Mouse (Mus musculus): ENCODE measurements around the gene Neurl1a.

Gene Neurl1a

GRCm38 (mm10) chr19:47291307-47292080, 112.9 kb downstream of the Neurl1a start:
- DNase-seq (ENCODE audit: low spot score) = peak; percentile 74

- peak; percentile 56 for DNase-seq (ENCODE audit: low spot score)
Measured at GRCm38 (mm10) chr19:47292451-47292951, 113.9 kb downstream of the Neurl1a start.

- DNase-seq (ENCODE audit: low spot score) = no peak
Measured at GRCm38 (mm10) chr19:47298100-47298499, 119.5 kb downstream of the Neurl1a start.

GRCm38 (mm10) chr19:47301303-47302190, 122.9 kb downstream of the Neurl1a start:
- no peak for DNase-seq (ENCODE audit: low spot score)

GRCm38 (mm10) chr19:47302191-47302852, 123.7 kb downstream of the Neurl1a start:
- no peak for DNase-seq (ENCODE audit: low spot score)

GRCm38 (mm10) chr19:47303128-47303527, 124.5 kb downstream of the Neurl1a start:
- no peak for DNase-seq (ENCODE audit: low spot score)

GRCm38 (mm10) chr19:47304170-47304745, 125.6 kb downstream of the Neurl1a start:
- DNase-seq (ENCODE audit: low spot score) = no peak

- DNase-seq (ENCODE audit: low spot score) = no peak
Measured at GRCm38 (mm10) chr19:47305401-47305800, 126.8 kb downstream of the Neurl1a start.

GRCm38 (mm10) chr19:47306128-47306916, 127.7 kb downstream of the Neurl1a start:
- no peak for DNase-seq (ENCODE audit: low spot score)

- DNase-seq (ENCODE audit: low spot score) = no peak
Measured at GRCm38 (mm10) chr19:47306917-47307315, 128.3 kb downstream of the Neurl1a start.
